Mouse (Mus musculus) left cerebral cortex, adult 8-10 months (tissue): Measurements from ENCODE around the gene Aqp12. TPM values are rescaled to one million over a fixed set of nuclear protein-coding genes. Genes with fewer than 3 reads are reported as not detected.

ENCODE experiments used
- DNase-seq, 2 experiments: peaks; one replicate each; pipeline ENCODE4 v3.0.0; 2022; ENCODE audit warnings: low spot score in 2 of 2
- total RNA-seq, 4 experiments: library from RNA; stranded (reverse); gene quantifications; 2 replicates each; pipeline ENCODE4 v1.2.4; 2022

The Aqp12 gene
- total RNA-seq, 4 experiments from 2014 or later: not detected

DNA sequence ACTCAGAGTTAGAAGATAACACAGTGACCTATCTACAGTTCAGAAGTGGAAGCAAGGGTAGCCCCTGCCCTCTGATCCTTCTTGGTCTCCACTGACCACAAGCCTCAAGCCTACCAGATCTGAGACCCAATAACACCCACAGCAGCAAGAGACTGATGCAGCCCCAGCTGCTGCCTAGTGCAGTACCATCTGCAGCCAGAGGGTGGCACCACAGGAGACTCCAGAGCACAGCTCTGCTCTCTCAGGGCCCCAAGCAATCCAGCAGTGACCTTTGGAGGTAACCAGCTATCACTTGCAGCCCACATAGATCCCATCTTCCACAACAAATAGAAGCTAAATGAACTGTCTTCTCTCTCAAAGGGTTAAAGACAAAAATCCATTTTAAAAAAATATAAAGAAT lies 8.3 kb downstream of the Aqp12 start:
- peak; percentile 64 to 69 for DNase-seq

DNA sequence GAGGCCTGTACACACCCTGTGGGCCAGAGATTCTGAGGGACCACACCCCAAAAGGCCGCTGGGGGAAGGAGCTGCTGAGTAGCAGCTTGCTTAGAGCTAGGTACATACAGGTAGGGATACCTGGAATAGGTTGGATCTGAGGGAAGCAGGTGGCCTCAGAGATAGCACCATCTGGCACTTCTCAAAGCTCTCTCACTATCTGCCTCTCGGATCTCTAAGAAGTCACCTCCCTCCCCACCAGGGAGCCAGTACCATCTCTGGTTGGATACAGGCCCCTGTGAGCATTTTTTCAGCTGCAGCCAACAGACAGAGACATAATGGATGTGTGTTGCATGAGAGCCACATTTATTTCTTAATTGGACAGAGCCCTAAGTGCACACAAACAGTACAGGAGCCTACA lies 9.0 kb downstream of the Aqp12 start:
- DNase-seq: no peak

DNA sequence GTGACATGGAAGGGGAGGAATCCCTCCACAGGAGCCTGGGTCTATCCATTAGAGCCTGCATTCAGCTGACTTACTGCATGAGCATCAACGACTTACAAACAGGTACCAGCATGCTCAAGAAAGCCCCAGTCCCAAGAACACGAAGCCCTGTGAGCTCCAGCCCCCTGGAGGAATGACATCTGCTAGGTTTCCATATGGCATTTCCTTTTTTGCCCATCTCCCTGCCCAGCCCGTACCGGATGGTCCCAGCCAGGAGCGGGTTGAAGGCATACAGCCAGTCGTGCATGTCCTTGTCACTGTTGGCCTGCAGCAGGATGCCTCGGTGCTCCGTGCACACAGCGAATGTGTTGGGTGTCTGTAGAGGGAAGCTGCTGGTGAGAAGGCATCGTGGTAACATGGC lies 12.6 kb downstream of the Aqp12 start:
- DNase-seq: no peak

DNA sequence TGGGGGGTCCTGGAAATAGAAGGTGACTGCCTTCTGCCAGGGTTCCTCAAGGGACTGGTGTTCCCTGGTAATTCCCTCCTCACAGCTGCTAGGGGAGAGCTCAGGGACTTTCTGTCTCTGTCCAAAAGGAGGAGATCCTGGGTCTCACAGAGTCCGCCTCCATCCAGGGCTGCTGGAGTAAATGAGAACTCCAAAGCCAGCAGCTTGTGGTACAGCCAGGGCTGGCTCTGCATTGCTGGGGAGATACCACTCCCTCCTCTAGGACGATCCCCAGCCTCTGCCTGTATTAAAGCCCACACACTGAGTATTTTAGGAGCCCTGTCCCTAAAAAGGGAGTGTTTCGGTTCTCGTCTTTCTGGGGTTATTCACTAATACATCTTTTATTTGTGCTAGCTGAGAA lies 14.5 kb downstream of the Aqp12 start:
- DNase-seq: no peak

DNA sequence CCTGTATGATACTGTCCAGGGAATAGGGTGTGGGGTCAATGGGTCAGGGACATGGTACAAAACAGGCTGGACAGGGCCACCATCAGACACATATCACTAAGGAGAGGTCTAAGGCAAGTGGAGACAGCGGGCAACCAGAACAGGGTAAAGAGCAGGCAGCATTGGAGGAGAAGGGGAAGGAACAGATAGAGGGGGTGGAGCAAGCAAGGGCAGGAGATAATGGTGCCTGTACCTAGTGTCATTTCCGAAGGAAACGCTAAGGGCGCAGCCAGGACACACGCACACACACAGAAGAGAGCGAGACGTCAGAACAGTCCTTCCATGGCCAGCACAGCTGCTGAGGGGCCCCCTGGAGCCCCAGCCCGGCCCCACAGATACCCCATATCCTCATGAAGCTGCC lies 20.5 kb downstream of the Aqp12 start:
- no peak for DNase-seq

DNA sequence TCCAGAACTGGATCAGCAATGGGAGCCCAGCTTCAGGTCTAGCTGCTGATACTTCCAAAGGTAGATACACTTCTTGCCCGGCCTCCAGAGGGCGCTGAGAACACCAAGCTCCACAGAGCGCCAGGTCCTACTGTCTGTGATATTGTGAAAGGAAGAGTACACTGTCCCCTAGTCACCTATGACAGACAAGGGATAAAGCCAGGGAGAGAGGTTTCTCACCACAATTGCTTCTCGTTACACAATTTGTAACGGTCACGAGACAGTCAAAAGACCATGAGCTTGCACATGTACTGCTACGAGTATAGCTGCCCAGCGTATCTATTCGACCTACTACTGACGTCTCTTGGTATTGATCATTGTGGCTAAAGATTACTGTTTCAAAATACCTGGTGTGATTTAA lies 23.3 kb downstream of the Aqp12 start:
- DNase-seq: no peak

DNA sequence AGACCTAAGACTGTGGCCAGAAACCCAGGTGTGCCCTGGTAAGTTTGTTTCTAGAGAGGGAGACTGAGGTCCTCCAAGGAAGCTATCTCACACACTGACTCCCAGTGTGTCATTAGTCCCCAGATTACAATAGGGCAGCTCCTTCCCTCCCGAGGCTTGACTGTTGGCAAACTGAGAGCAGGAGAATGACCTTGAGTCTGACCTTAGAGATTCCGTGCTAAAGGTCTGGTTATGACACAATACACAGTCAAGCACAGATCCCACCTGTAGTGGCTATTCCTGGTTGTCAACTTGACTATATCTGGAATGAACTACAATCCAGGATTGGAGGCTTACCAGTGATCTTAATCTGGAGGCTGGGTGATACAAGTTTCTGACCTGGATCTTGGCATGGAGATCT lies 23.9 kb downstream of the Aqp12 start:
- DNase-seq: no peak

DNA sequence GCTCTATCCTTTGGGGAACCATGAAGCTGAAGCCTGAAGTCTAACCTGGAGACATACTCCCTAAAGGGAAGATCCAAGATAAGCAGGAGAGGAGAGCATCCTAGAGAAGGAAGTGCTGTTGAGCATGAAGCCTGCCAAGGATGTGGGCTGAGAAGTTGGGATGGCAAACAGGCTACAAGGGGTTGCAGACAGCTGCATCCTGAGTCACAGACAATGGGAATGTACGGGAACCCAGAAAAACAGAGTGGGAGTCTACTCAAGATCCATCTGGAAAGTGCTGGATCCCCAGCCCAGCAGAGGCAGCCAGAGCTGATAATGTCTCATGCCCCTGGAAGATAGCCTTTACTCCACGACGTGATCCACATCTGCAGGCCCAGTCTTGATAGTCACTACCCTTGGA lies 25.1 kb downstream of the Aqp12 start:
- peak in 1 of 2 experiments; percentile 41 for DNase-seq

DNA sequence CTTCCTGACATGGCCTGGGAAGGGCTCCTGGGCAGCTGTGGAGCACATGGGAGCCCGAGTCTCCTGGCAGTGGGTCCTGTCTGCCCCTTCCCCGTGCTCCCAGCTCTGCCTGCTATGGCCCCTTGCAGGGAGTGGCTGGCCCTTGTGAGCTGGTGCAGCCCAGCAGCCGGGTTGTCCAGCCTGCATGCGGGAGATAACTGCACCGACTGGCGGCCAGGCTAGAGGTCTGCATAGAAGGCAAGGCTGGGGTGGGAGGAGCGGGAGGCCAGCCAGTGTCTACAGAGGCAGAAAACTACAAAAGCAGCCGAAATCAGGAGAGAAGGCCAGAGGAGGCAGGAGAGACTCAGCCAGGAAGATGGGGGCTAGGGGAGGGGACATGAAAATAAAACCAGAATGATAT lies 27.9 kb downstream of the Aqp12 start:
- DNase-seq: no peak

DNA sequence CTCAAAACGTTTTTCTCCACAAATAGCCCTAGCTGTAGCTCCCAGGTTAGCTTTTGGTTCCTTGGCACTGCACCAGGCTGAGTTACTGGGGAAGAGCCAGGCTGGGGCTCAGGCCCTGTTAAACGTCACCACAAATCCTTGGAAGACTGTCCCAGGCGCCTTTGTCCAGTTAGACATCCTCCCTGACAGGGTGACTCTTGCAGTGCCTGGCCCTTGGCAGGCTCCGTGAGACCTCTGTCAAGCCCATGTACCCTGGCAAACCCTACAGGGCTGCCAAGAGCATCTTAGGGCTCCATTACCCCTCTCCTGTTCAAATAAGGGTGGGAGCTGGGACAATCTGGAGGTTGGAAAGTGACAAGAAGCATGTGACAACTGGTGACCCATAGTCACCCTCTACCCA lies 29.8 kb downstream of the Aqp12 start:
- DNase-seq: no peak

DNA sequence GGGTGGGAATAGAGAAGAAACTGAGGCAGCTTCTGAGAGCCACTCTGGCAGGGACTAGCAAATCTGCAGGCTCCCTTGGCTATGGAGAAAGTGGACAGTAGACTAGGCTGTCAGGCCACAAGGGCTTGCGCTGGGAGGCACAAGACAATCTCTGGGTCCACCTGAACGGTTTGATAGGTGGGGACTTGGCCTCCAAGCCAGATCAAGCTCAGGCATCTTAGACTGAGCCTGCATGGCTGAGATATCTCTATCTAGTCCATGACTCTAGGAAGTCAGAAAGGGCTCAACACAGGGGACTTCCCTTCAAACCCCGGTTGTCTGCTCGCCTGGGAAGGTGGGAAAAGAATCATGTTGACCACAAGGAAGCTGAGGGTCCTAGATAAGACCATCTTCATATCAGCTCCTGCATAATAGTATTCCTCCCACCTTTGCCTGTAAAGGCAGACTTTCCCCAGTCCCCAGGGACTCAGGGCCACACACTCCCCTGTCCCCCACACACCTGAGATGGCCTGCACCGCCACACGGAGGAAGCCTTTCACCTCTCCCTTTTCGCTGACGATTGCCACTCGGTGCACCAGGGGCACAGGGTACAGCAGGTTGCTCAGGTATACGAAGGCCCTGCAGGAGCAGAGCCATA lies 40.1 kb downstream of the Aqp12 start:
- DNase-seq: no peak

DNA sequence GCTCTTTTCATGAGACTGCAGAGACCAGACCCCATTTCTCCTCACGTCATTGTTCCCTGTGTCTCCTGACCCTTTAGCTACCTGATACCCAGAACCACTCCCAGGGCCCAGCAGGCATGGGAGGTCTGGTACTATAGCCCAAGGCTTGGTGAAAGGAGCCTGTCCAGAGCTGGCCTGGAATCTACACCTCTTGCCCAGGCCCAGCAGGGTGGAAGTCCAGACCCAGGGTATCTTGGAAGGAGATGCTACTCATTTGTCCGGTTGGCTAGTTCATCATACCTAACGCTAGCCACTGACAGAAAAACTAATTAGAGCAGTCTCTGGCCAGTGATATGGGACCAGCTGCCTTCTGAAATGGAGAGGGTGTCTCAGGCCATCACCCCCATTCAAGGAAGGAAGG lies 43.9 kb downstream of the Aqp12 start:
- no peak for DNase-seq

DNA sequence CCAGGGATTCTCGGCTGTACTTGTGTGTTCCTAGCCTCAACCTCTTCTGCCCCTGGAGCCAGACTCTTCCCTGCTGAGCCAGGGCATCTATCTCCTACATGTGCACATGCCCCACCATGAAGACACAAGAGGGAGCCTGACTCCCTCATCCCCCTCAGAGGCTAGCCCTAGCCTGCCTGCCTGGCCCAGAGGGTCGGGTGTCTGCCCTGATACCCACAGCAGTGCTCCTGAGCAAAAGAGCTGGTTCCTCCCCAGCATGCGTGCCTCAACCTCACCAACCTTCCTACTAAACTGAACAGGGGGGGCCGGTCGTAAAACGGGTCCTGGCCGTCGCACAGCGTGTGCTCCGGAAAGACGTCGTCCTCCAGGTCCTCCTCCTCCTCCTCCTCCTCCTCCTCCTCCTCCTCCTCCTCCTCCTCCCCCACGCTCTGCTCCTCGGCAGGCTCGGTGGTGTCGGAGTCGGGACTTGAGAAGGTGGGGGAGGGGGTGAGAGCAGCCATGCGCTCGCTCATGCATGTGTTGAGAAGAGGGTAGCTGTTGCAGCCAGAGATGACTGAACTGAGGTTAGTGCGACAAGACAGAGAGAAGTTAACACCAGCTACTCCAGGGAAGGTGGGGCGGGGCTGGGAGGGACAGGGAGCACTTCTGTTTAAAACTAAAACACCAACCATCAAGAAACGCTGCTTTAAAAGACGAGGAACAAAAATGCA lies 45.1 kb downstream of the Aqp12 start:
- no peak for DNase-seq

Other genes with a start within 250 kb of the Aqp12 start
- gene Gpc1, start 174.7 kb upstream of the Aqp12 start, total RNA-seq: 10 to 100 TPM; 78.8 to 86.2 (median 83.5) TPM
- gene Ankmy1, start 103.4 kb upstream of the Aqp12 start, total RNA-seq: under 1 TPM; 0.19 to 0.65 (median 0.26) TPM
- gene Dusp28, start 99.4 kb upstream of the Aqp12 start, total RNA-seq: 10 to 100 TPM; 17.0 to 17.7 (median 17.2) TPM
- gene Rnpepl1, start 95.6 kb upstream of the Aqp12 start, total RNA-seq: 10 to 100 TPM; 34.8 to 42.8 (median 36.7) TPM
- 10 to 100 TPM; 33.9 to 42.2 (median 37.4) TPM for gene Capn10, start 72.0 kb upstream of the Aqp12 start, total RNA-seq
- under 1 TPM in 3 of 4 experiments, not detected in 1; 0.13 to 0.18 (median 0.14) TPM for gene Gpr35, start 55.5 kb upstream of the Aqp12 start, total RNA-seq
- 100 to 1,000 TPM; 755 to 840 (median 807) TPM for gene Kif1a, start 95.6 kb downstream of the Aqp12 start, total RNA-seq
- not detected for gene Agxt, start 128.9 kb downstream of the Aqp12 start, total RNA-seq
- gene 2310007B03Rik, start 154.6 kb downstream of the Aqp12 start, total RNA-seq: under 1 TPM in 1 of 4 experiments, not detected in 3; 0.27 TPM
- under 1 TPM; 0.15 to 0.42 (median 0.20) TPM for gene Crocc2, start 162.4 kb downstream of the Aqp12 start, total RNA-seq
- gene Sned1, start 229.5 kb downstream of the Aqp12 start, total RNA-seq: 10 to 100 TPM in 1 of 4 experiments, 1 to 10 TPM in 3; 7.4 to 11.0 (median 9.1) TPM